Mouse (Mus musculus) midbrain, embryonic 14.5 days (tissue): ENCODE data around the gene Orc4. TPM values are rescaled to one million over a fixed set of nuclear protein-coding genes. Genes with fewer than 3 reads are reported as not detected.

Experiments used
- ATAC-seq: fragments of 200-750 bp; cut with Nextera tagmentation; 2 replicates; pipeline ENCODE4 v1.8.0; 2017; ENCODE audit warnings: moderate number of reproducible peaks, moderate library complexity; ENCODE audit not compliant: low FRiP score, low TSS enrichment
- DNase-seq: peaks from one replicate; pipeline ENCODE4 v3.0.0-alpha.2; 2015
- H3K27ac ChIP-seq: fragments of 300-500 bp; sonication (generic); replicated peaks from 2 replicates; pipeline ENCODE4 v1.5.1; 2014; ENCODE audit warnings: mild to moderate bottlenecking, low read depth, low read length, moderate library complexity
- H3K27me3 ChIP-seq: fragments of 300-500 bp; sonication (generic); 2 replicates; pipeline ENCODE4 v1.6.1; 2014; ENCODE audit warnings: low read length, control low read depth, mixed read lengths; ENCODE audit not compliant: control insufficient read depth, insufficient read depth
- H3K36me3 ChIP-seq: fragments of 300-500 bp; sonication (generic); 2 replicates; pipeline ENCODE4 v1.6.1; 2014; ENCODE audit warnings: low read length, control low read depth; ENCODE audit not compliant: control insufficient read depth, insufficient read depth
- H3K4me1 ChIP-seq: fragments of 300-500 bp; sonication (generic); 2 replicates; pipeline ENCODE4 v1.6.1; 2014; ENCODE audit warnings: mild to moderate bottlenecking, antibody characterized with exemption, low read length, control low read depth; ENCODE audit not compliant: control insufficient read depth, insufficient read depth
- H3K4me2 ChIP-seq: fragments of 300-500 bp; sonication (generic); 2 replicates; pipeline ENCODE4 v1.6.1; 2014; ENCODE audit warnings: mild to moderate bottlenecking, low read length, moderate library complexity
- H3K4me3 ChIP-seq: fragments of 300-500 bp; sonication (generic); replicated peaks from 2 replicates; pipeline ENCODE4 v1.5.1; 2014; ENCODE audit warnings: low read depth, low read length
- H3K9ac ChIP-seq: fragments of 300-500 bp; sonication (generic); replicated peaks from 2 replicates; pipeline ENCODE4 v1.6.1; 2014; ENCODE audit warnings: mild to moderate bottlenecking, low read length, moderate library complexity
- H3K9me3 ChIP-seq: fragments of 300-500 bp; sonication (generic); 2 replicates; pipeline ENCODE4 v1.6.1; 2016; ENCODE audit warnings: low read length, control low read depth, mixed read lengths; ENCODE audit not compliant: control insufficient read depth
- WGBS: fragments of 180-500 bp; shearing (Covaris S2); extraction: QIAGEN DNeasy Blood & Tissue Kit; methylation state at CpG from one replicate; pipeline ENCODE4 v1.1.7; 2014; 5-methylcytosine and 5-hydroxymethylcytosine counted together
- polyA plus RNA-seq: library from polyadenylated mRNA; unstranded; fragments of >200 nt; fragmentation: Nextera tagmentation; extraction: Ambion mirVana; gene quantifications from 2 replicates; pipeline ENCODE4 v1.2.1, GENCODE M21; 2014

Orc4 gene
- 85.6 and 109 TPM in 2 replicates for polyA plus RNA-seq

GRCm38 (mm10) chr2:48950252-48950315 lies at the start of gene Orc4:
Orc4 (minus strand) TSS chr2:48950277.
- DNase-seq = no peak
- no peak; the same call in 1 of the 2 replicates for ATAC-seq
- H3K4me3 ChIP-seq = peak within 1 kb of the TSS; percentile 75
- no peaks in the 10 kb centered on the region for H3K27me3 ChIP-seq
- no peaks in the 10 kb centered on the region for H3K36me3 ChIP-seq
- H3K27ac ChIP-seq = peak within 1 kb of the TSS; percentile 94
- no peaks in the 10 kb centered on the region for H3K9me3 ChIP-seq
- WGBS = 0% methylated on average over 2 of the region's 2 CpGs
- peaks cover 13% of the 10 kb centered on the region for H3K4me1 ChIP-seq
- peak within 1 kb of the TSS; percentile 68 for H3K4me2 ChIP-seq
- peak within 1 kb of the TSS; percentile 84 for H3K9ac ChIP-seq

DNA sequence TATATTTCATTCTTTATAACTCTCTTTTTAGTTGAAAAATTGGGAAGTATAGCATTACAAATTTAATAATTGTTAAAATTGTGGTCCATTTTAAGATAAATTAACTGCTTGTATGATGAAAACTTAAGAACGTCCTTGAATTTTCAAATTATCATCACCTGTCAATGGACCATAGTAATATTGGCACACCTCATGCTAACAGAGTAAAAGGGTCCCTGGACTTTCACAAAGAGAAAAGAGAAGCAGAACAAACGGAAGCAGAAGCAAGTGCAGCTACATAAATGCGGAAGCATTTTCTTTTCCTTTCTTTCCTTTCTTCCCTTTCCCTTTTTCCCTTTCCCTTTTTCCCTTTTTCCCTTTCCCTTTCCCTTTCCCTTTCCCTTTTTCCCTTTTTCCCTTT lies 40.2 kb upstream of the Orc4 start:
- Histone ChIP-seq H3K4me1 (no peaks in the 10 kb centered on the region), H3K27ac (no peak overlapping the region), H3K4me3 (no peak overlapping the region), H3K9me3 (no peaks in the 10 kb centered on the region), H3K4me2 (no peak overlapping the region), H3K9ac (no peak overlapping the region), H3K36me3 (no peaks in the 10 kb centered on the region), H3K27me3 (no peaks in the 10 kb centered on the region)
- no peak for DNase-seq
- 86% methylated on average over 3 of the region's 3 CpGs for WGBS
- no peak for ATAC-seq

DNA sequence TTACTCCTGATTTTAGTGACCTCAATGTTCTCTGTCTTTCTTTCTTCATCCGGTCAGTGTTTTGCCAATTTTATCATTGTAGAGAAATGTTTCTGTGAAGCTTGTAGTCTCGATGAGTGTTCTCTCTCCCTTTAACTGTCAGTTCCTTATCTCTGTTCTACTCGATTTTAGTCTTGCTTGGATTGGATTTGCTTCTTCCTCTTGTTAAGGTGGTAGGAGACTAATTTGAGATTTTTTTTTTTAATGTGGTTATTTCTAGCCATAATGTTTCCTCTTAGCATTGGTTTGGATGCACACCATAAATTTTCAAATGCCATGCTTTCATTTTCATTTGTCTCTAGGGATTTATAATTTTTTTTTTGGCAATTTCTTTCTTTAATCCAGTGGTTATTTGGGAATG lies 28.8 kb upstream of the Orc4 start:
- Histone ChIP-seq H3K27ac (no peak overlapping the region), H3K4me2 (no peak overlapping the region), H3K9ac (no peak overlapping the region), H3K9me3 (no peaks in the 10 kb centered on the region), H3K4me1 (no peaks in the 10 kb centered on the region), H3K4me3 (no peak overlapping the region), H3K27me3 (no peaks in the 10 kb centered on the region), H3K36me3 (no peaks in the 10 kb centered on the region)
- ATAC-seq (no peak), DNase-seq (no peak)
- 88% methylated on average over 3 of the region's 3 CpGs for WGBS

- ATAC-seq (no peak), DNase-seq (peak; percentile 1)
- Histone ChIP-seq H3K36me3 (no peaks in the 10 kb centered on the region), H3K9me3 (no peaks in the 10 kb centered on the region), H3K27me3 (no peaks in the 10 kb centered on the region), H3K4me3 (no peak overlapping the region), H3K27ac (no peak overlapping the region), H3K4me2 (no peak overlapping the region), H3K4me1 (peaks cover 5% of the 10 kb centered on the region; the same call in 1 of the 2 replicates), H3K9ac (no peak overlapping the region)
- WGBS = 71% methylated on average over 3 of the region's 3 CpGs
Observed at GRCm38 (mm10) chr2:48956591-48956990, 6.5 kb upstream of the Orc4 start.

- peak overlapping the region; percentile 75 for H3K4me3 ChIP-seq
- H3K4me1 ChIP-seq = peaks cover 13% of the 10 kb centered on the region
- H3K36me3 ChIP-seq = no peaks in the 10 kb centered on the region
- peak overlapping the region; percentile 68 for H3K4me2 ChIP-seq
- DNase-seq = peak; percentile 42
- H3K27me3 ChIP-seq = no peaks in the 10 kb centered on the region
- no peaks in the 10 kb centered on the region for H3K9me3 ChIP-seq
- no peak for ATAC-seq
- H3K9ac ChIP-seq = peak overlapping the region; percentile 74
- H3K27ac ChIP-seq = peak overlapping the region; percentile 94
- 7% methylated on average over 6 of the region's 6 CpGs for WGBS
Observed at GRCm38 (mm10) chr2:48950316-48950880, 321 bp upstream of the Orc4 start.

- Histone ChIP-seq H3K4me3 (peak overlapping the region; percentile 75), H3K4me1 (peaks cover 13% of the 10 kb centered on the region), H3K27me3 (no peaks in the 10 kb centered on the region), H3K27ac (peak overlapping the region; percentile 94), H3K36me3 (no peaks in the 10 kb centered on the region), H3K9ac (peak overlapping the region; percentile 74), H3K4me2 (peak overlapping the region; percentile 68), H3K9me3 (no peaks in the 10 kb centered on the region)
- WGBS = 0% methylated on average over 8 of the region's 9 CpGs
- ATAC-seq = peak; percentile 72
- peak; percentile 66 for DNase-seq
Observed at GRCm38 (mm10) chr2:48949743-48950251, 280 bp downstream of the Orc4 start.

- Histone ChIP-seq H3K27me3 (no peaks in the 10 kb centered on the region), H3K4me2 (peak within 1 kb of the TSS; percentile 68), H3K27ac (peak within 1 kb of the TSS; percentile 94), H3K9ac (peak within 1 kb of the TSS; percentile 84), H3K9me3 (no peaks in the 10 kb centered on the region), H3K4me1 (peaks cover 13% of the 10 kb centered on the region), H3K36me3 (no peaks in the 10 kb centered on the region), H3K4me3 (peak within 1 kb of the TSS; percentile 75)
- peak; percentile 99 for ATAC-seq
- under 1% methylated on average over 48 of the region's 49 CpGs for WGBS
- DNase-seq = peak; percentile 99
Observed at GRCm38 (mm10) chr2:48948841-48949584, 1.1 kb downstream of the Orc4 start, which contains the start of gene Mbd5. Mbd5 (plus strand) TSS chr2:48949508.

DNA sequence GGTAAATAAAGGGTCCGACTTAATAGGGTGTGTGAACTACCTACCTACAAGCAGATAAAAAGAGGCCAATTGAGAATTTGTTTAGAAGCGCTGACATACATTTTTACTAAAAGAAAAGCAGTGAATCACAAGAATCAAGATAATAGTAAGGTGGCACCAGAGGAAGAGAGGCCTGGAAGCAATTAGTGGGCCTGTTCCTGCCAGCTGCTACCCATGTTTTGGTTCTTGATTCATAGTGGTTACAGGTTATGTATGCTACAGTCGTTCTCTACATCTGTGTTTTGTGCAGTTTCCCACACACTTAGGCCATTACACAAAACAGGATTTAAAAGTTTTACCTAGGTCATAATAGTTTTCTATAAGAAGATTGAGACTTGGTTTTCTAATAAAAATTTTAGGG lies 2.3 kb downstream of the Orc4 start:
- peaks cover 13% of the 10 kb centered on the region for H3K4me1 ChIP-seq
- H3K27ac ChIP-seq = no peak overlapping the region
- ATAC-seq (no peak), DNase-seq (no peak)
- no peaks in the 10 kb centered on the region for H3K9me3 ChIP-seq
- 74% methylated on average over 3 of the region's 3 CpGs for WGBS
- no peaks in the 10 kb centered on the region for H3K27me3 ChIP-seq
- H3K4me2 ChIP-seq = peak overlapping the region; percentile 56
- H3K36me3 ChIP-seq = no peaks in the 10 kb centered on the region
- peak overlapping the region; percentile 75 for H3K4me3 ChIP-seq
- no peak overlapping the region; the same call in 1 of the 2 replicates for H3K9ac ChIP-seq

GRCm38 (mm10) chr2:48935058-48935457 lies 15.0 kb downstream of the Orc4 start:
- DNase-seq (no peak), ATAC-seq (no peak)
- no peaks in the 10 kb centered on the region for H3K27me3 ChIP-seq
- 97% methylated on average over 2 of the region's 2 CpGs for WGBS
- peaks cover 26% of the 10 kb centered on the region for H3K36me3 ChIP-seq
- no peak overlapping the region for H3K4me2 ChIP-seq
- H3K27ac ChIP-seq = no peak overlapping the region
- no peak overlapping the region for H3K9ac ChIP-seq
- H3K4me1 ChIP-seq = no peaks in the 10 kb centered on the region
- H3K9me3 ChIP-seq = no peaks in the 10 kb centered on the region
- H3K4me3 ChIP-seq = no peak overlapping the region
